Mouse (Mus musculus) lung, embryonic 14.5 days (tissue): ENCODE data around the gene Zfp324. TPM values are rescaled to one million over a fixed set of nuclear protein-coding genes. Genes with fewer than 3 reads are reported as not detected.

Source experiments
- ATAC-seq: fragments of 200-750 bp; cut with Nextera tagmentation; 2 replicates; pipeline ENCODE4 v1.8.0; 2017; ENCODE audit warnings: mild to moderate bottlenecking, moderate TSS enrichment, moderate library complexity; ENCODE audit not compliant: insufficient read depth
- DNase-seq: peaks from one replicate; pipeline ENCODE4 v3.0.0-alpha.2; 2015
- H3K27ac ChIP-seq: fragments of 300-500 bp; sonication (generic); 2 replicates; pipeline ENCODE4 v1.5.1; 2014; ENCODE audit warnings: low read depth, mild to moderate bottlenecking, moderate library complexity
- H3K27me3 ChIP-seq: fragments of 300-500 bp; sonication (generic); 2 replicates; pipeline ENCODE4 v1.6.1; 2014; ENCODE audit warnings: low read length, control low read depth; ENCODE audit not compliant: insufficient read depth
- H3K36me3 ChIP-seq: fragments of 300-500 bp; sonication (generic); 2 replicates; pipeline ENCODE4 v1.6.1; 2014; ENCODE audit warnings: control low read depth; ENCODE audit not compliant: insufficient read depth
- H3K4me1 ChIP-seq: fragments of 300-500 bp; sonication (generic); 2 replicates; pipeline ENCODE4 v1.6.1; 2014; ENCODE audit warnings: antibody characterized with exemption, control low read depth; ENCODE audit not compliant: insufficient read depth
- H3K4me2 ChIP-seq: fragments of 300-500 bp; sonication (generic); 2 replicates; pipeline ENCODE4 v1.6.1; 2014; ENCODE audit warnings: mild to moderate bottlenecking
- H3K4me3 ChIP-seq: fragments of 300-500 bp; sonication (generic); 2 replicates; pipeline ENCODE4 v1.5.1; 2014; ENCODE audit warnings: low read depth, low read length
- H3K9ac ChIP-seq: fragments of 300-500 bp; sonication (generic); 2 replicates; pipeline ENCODE4 v1.6.1; 2014
- H3K9me3 ChIP-seq: fragments of 300-500 bp; sonication (generic); 2 replicates; pipeline ENCODE4 v1.6.1; 2016; ENCODE audit warnings: low read depth, low read length, control low read depth
- CTCF ChIP-seq: IDR thresholded peaks from 2 replicates; pipeline ENCODE4 v1.5.1; 2016; ENCODE audit warnings: antibody characterized with exemption, low read depth
- WGBS: fragments of 180-500 bp; shearing (Covaris S2); extraction: QIAGEN DNeasy Blood & Tissue Kit; methylation state at CpG from one replicate; pipeline ENCODE4 v1.1.7; 2014; 5-methylcytosine and 5-hydroxymethylcytosine counted together
- polyA plus RNA-seq: library from polyadenylated mRNA; unstranded; fragments of >200 nt; fragmentation: Nextera tagmentation; extraction: Ambion mirVana; gene quantifications from 2 replicates; pipeline ENCODE4 v1.2.1, GENCODE M21; 2014

Zfp324 gene
- polyA plus RNA-seq, 1 experiment from 2014 or later = 11.1 TPM

DNA sequence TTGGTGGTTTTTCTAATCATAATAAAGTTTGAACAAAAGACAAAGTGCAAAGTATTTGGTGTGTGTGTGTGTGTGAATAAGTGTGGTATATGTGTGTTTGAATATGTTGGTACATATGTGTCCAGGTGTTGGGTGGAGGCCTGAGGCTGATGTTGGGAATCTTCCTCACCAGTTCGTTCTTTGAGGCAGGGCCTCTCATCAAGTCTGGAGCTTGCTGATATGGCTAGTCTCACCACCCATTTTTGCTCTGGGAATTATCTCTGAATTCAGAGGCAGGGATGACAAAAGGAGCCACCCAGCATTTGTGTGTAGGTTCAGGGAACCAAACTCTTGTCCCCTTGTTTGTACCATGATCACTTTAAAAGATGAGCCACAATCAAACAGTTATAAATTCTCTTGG lies 20.1 kb downstream of the Zfp324 start:
- Histone ChIP-seq H3K4me1 (no peaks in the 10 kb centered on the region), H3K27ac (no peak overlapping the region), H3K9ac (no peak overlapping the region), H3K27me3 (no peaks in the 10 kb centered on the region), H3K4me2 (no peak overlapping the region), H3K9me3 (no peaks in the 10 kb centered on the region), H3K4me3 (no peak overlapping the region), H3K36me3 (0 out of 2 replicates have a peak, but pooled peaks cover 4% of the 10 kb centered on the region)
- WGBS = 83% methylated on average over 1 of the region's 1 CpGs
- no peak for TF ChIP-seq CTCF
- no peak for DNase-seq
- no peak for ATAC-seq

DNA sequence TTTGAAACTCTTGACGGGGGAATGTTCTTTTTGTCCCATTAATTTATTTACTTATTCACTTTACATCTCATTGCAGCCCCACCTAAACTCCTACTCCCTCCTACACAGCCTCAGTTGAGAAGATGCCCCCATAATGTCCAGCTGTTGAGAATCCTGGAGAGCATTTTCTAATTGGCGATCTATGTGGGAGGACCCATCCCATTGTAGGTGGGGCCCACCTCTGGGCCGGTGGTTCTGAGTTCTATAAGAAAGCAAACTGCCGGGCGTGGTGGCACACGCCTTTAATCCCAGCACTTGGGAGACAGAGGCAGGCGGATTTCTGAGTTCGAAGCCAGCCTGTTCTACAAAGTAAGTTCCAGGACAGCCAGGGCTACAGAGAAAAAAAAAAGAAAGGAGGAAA lies 21.3 kb downstream of the Zfp324 start:
- TF ChIP-seq CTCF = no peak
- no peak for ATAC-seq
- WGBS = 80% methylated on average over 8 of the region's 8 CpGs
- no peaks in the 10 kb centered on the region for H3K9me3 ChIP-seq
- DNase-seq = no peak
- H3K9ac ChIP-seq = no peak overlapping the region
- no peaks in the 10 kb centered on the region for H3K4me1 ChIP-seq
- H3K4me2 ChIP-seq = no peak overlapping the region
- H3K27me3 ChIP-seq = no peaks in the 10 kb centered on the region
- no peak overlapping the region for H3K4me3 ChIP-seq
- no peak overlapping the region for H3K27ac ChIP-seq
- H3K36me3 ChIP-seq = 0 out of 2 replicates have a peak, but pooled peaks cover 4% of the 10 kb centered on the region

DNA sequence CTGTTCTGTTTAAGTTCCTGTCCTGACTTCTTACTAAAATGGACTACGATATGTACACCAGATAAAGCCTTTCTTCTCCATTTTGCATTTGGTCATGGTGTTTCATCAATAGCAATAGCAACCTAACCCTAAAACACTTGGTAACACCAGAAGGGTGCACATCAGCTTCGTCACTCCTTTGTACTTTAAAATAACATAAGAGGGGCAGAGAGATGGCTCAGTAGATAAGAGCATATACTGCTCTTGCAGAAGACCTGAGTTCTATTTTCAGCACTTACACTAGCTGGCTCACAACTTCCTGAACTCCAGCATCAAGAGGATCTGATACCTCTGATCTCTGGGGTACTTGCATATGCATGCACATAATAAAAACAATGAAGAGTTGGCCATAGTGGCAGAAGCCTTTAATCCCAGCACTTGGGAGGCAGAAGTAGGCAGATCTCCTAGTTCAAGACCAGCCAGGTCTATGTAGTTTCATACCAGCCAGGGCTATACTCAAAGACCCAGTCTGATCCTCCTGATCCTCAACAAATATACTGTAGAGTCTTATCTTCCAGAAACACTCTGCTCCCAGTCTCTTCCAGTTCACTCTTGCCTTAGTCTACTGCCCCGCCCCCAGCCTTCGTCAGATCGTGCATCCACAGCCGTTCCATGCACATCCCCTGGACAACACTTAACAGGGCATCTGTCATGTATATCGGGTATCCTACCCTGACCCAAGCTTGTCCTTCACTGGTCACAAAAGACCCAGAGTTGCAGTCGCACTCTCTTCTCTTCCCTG lies 22.0 kb downstream of the Zfp324 start:
- H3K36me3 ChIP-seq = 0 out of 2 replicates have a peak, but pooled peaks cover 2% of the 10 kb centered on the region
- WGBS = 78% methylated on average over 8 of the region's 8 CpGs
- no peak for TF ChIP-seq CTCF
- H3K4me3 ChIP-seq = no peak overlapping the region
- no peaks in the 10 kb centered on the region for H3K9me3 ChIP-seq
- no peak overlapping the region for H3K9ac ChIP-seq
- no peaks in the 10 kb centered on the region for H3K27me3 ChIP-seq
- DNase-seq = no peak
- no peak overlapping the region for H3K27ac ChIP-seq
- no peak overlapping the region for H3K4me2 ChIP-seq
- H3K4me1 ChIP-seq = no peaks in the 10 kb centered on the region
- no peak for ATAC-seq

DNA sequence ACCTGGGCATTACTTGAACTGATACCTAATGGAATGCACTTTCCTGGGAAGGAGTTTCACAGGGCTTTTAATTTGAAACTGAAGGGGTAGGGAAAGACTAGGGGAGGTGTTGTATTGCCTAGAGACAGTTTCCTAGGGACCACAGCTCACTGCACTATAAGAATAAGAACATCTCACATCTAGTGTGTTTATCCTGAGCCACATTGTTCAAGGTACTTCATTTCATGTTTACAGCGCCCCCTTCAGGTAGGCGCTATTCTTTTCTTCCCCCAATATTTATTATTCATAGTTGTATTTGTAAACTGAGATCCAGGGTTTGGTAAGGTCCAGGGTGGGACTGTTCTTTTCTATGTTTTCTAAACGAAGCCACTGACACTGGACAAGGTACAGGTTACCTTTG lies 26.6 kb downstream of the Zfp324 start:
- ATAC-seq = no peak
- H3K9ac ChIP-seq = no peak overlapping the region
- no peak overlapping the region for H3K27ac ChIP-seq
- WGBS = 7% methylated on average over 3 of the region's 3 CpGs
- no peak overlapping the region for H3K4me2 ChIP-seq
- no peak overlapping the region for H3K4me3 ChIP-seq
- DNase-seq = peak; percentile 32
- no peaks in the 10 kb centered on the region for H3K9me3 ChIP-seq
- TF ChIP-seq CTCF = peak; percentile 44
- no peaks in the 10 kb centered on the region for H3K27me3 ChIP-seq
- no peaks in the 10 kb centered on the region for H3K4me1 ChIP-seq
- no peaks in the 10 kb centered on the region for H3K36me3 ChIP-seq

DNA sequence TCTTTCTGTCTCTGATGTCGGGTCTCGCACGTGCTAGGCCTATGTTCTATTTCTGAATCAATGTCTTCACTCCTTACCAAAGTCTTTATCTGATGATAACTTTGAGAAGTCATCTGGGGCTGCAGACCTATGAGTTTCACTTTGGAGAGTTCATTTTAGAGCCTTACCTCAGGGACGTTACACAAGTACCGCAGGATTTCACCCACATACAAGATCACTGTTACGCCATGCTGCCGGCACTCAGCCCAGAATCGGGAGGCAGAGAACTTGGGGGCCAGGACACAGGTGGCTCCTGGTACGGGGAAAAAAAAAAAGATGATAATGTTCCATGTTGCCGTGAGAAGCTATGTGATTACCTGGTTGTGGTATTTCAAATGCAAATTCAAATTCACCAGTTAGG lies 27.5 kb downstream of the Zfp324 start:
- H3K4me1 ChIP-seq = no peaks in the 10 kb centered on the region
- H3K27me3 ChIP-seq = no peaks in the 10 kb centered on the region
- no peaks in the 10 kb centered on the region for H3K9me3 ChIP-seq
- ATAC-seq = no peak
- no peak overlapping the region for H3K27ac ChIP-seq
- WGBS = 88% methylated on average over 10 of the region's 10 CpGs
- H3K4me2 ChIP-seq = no peak overlapping the region
- H3K4me3 ChIP-seq = no peak overlapping the region
- no peak overlapping the region for H3K9ac ChIP-seq
- no peaks in the 10 kb centered on the region for H3K36me3 ChIP-seq
- TF ChIP-seq CTCF = no peak
- no peak for DNase-seq

DNA sequence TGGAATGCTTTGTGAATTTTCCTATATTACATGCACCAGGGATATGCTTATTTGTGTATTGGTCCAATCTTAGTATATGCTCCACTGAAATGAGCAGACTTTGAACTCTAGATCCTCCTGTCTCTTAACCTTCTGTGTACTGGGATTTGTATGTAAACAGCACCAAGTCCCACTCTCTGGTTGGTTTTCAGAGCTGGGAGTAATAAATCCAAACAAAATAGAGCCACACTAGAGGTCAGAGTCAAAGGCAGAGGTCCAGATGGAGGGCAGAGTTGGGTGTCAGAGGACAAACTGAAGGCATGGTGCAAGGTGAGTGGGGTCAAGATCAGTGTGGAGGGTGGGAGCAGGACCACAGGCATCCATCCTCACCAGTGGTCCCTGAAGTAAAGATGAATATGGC lies 30.2 kb downstream of the Zfp324 start:
- DNase-seq (no peak), ATAC-seq (no peak)
- no peaks in the 10 kb centered on the region for H3K9me3 ChIP-seq
- H3K9ac ChIP-seq = no peak overlapping the region
- no peaks in the 10 kb centered on the region for H3K4me1 ChIP-seq
- no peaks in the 10 kb centered on the region for H3K36me3 ChIP-seq
- H3K4me3 ChIP-seq = no peak overlapping the region
- H3K4me2 ChIP-seq = no peak overlapping the region
- TF ChIP-seq CTCF = no peak
- no peak overlapping the region for H3K27ac ChIP-seq
- H3K27me3 ChIP-seq = no peaks in the 10 kb centered on the region

DNA sequence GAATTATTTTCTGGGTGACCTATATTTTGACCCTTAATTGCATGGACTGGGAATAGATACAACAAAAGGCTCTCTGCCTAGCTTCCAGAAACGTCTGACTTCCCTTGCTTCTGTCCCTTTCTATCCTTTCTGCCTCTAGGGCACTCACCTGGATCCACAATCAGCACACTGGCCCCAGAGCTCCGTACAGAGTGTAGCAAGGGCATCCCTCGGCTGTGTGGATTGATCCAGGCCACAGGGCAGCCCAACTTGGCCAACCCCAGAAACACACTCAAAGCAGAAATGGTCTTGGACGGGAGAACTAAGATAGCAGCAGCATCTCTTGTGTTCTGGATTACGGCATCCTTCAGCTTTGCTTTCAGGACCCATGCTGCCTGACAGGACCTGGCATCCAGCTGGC lies 31.6 kb downstream of the Zfp324 start:
- TF ChIP-seq CTCF = no peak
- H3K27ac ChIP-seq = no peak overlapping the region
- no peak for ATAC-seq
- H3K36me3 ChIP-seq = no peaks in the 10 kb centered on the region
- no peaks in the 10 kb centered on the region for H3K9me3 ChIP-seq
- no peak overlapping the region for H3K4me3 ChIP-seq
- no peaks in the 10 kb centered on the region for H3K4me1 ChIP-seq
- H3K4me2 ChIP-seq = no peak overlapping the region
- DNase-seq = no peak
- no peak overlapping the region for H3K9ac ChIP-seq
- WGBS = 58% methylated on average over 5 of the region's 5 CpGs
- no peaks in the 10 kb centered on the region for H3K27me3 ChIP-seq
